Mouse (Mus musculus) ES-Bruce4 (cell line): Measurements from ENCODE around the gene Gm10842. TPM values are rescaled to one million over a fixed set of nuclear protein-coding genes. Genes with fewer than 3 reads are reported as not detected.

ENCODE experiments used
- H3K27ac ChIP-seq: 2 replicates; pipeline ENCODE4 v1.5.1; 2012; ENCODE audit warnings: low read length, inconsistent platforms; ENCODE audit not compliant: insufficient read depth
- H3K27me3 ChIP-seq: 2 replicates; pipeline ENCODE4 v1.6.1; 2012; ENCODE audit warnings: mild to moderate bottlenecking, low read length, inconsistent platforms; ENCODE audit not compliant: control insufficient read depth, poor library complexity, insufficient read depth, severe bottlenecking
- H3K36me3 ChIP-seq: 2 replicates; pipeline ENCODE4 v1.6.1; 2012; ENCODE audit warnings: inconsistent platforms, mild to moderate bottlenecking, low read length, moderate library complexity; ENCODE audit not compliant: control insufficient read depth, poor library complexity, insufficient read depth, severe bottlenecking
- H3K4me1 ChIP-seq: one replicate; pipeline ENCODE4 v1.8.1; 2011; ENCODE audit warnings: low read length; ENCODE audit not compliant: control insufficient read depth, insufficient read depth
- H3K4me3 ChIP-seq: 2 replicates; pipeline ENCODE4 v1.5.1; 2011; ENCODE audit warnings: low read depth, mild to moderate bottlenecking, low read length
- H3K9ac ChIP-seq: 2 replicates; pipeline ENCODE4 v1.6.1; 2012; ENCODE audit warnings: low read depth, mild to moderate bottlenecking, inconsistent platforms; ENCODE audit not compliant: poor library complexity, severe bottlenecking
- H3K9me3 ChIP-seq: replicated peaks from 2 replicates; pipeline ENCODE4 v1.6.1; 2012; ENCODE audit warnings: mild to moderate bottlenecking, low read length, inconsistent platforms; ENCODE audit not compliant: control insufficient read depth, poor library complexity, insufficient read depth, severe bottlenecking
- CTCF ChIP-seq: IDR thresholded peaks from one replicate; pipeline ENCODE4 v1.8.1; 2011; ENCODE audit warnings: low read depth, low read length
- EP300 ChIP-seq: IDR thresholded peaks from 2 replicates; pipeline ENCODE4 v1.6.1; 2011; ENCODE audit warnings: low read depth, low read length; ENCODE audit not compliant: insufficient read depth
- POLR2A ChIP-seq: IDR thresholded peaks from one replicate; pipeline ENCODE4 v1.8.1; 2011; ENCODE audit warnings: low read length; ENCODE audit not compliant: insufficient read depth
- polyA plus RNA-seq: library from polyadenylated mRNA; stranded (reverse); fragments of >200 nt; gene quantifications from 2 replicates; pipeline ENCODE4 v1.2.4, GENCODE M21; 2011; ENCODE audit warnings: low read depth; ENCODE audit not compliant: missing spikeins, insufficient read depth, insufficient read length

Gene Gm10842
- polyA plus RNA-seq, 1 experiment = not detected

DNA sequence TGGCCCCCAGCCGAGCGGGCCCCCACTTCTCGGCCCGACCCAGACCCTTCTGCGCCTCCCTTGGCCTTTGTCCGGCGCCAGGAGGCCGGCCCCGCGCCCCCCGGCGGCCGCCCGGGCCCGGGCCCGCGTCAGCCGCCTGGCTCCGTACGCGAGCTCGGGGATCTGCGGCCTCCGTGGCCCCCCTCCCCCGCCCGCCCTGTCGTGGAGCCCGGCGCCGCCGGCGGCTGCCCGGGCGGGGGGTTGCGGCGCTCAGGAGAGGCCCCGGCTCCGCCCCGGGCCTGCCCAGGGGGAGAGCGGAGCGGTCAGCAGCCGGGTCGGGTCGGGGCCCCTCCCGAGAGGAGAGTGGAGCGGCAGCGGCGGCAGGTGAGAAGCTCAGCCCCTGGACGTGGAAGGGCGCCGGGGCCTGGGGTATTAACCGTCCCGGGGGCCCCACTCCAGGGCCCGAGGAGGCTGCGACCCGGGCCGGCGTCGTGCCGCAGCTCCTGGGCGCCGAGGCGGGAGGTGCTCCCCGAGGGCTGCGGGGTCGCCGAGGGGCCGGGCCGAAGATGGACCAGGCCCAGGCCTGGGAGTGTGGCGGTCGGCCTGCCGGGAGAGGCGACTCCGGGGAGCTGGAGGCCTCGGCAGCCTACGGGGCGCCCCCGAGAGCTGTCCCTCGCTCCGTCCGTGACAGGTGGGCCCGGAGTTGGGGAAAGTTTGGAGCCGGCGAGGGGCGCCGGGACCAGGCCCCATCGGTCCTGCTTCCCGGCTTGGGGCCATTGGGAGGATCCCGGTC is 35.2 kb downstream of the Gm10842 start:
- H3K36me3 ChIP-seq = peaks cover 17% of the 10 kb centered on the region
- no peak for TF ChIP-seq EP300
- no peak for TF ChIP-seq CTCF
- no peak for TF ChIP-seq POLR2A

DNA sequence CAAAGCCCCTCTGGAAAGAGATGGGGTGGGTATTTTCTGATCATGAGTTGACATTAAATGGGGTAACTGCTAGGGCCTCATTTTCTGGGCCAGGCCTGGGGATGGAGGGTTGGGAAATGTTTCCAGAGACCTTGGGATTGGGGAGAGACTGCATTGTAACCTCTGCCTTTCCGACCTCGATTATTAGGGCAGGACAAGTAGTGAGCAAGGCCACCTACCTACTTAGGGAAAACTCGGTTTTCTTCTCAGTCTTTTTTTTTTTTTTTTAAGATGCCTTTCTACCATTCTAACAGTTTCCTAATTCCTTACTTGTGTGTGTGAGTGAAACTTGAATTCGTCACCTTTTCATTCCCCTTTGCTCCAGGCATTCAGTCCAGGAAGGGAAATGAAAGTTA is 35.8 kb downstream of the Gm10842 start:
- peak overlapping the region; percentile 82 for H3K27ac ChIP-seq
- H3K9me3 ChIP-seq = no peaks in the 10 kb centered on the region
- H3K9ac ChIP-seq = peak overlapping the region; percentile 100
- H3K27me3 ChIP-seq = no peaks in the 10 kb centered on the region
- no peaks in the 10 kb centered on the region for H3K4me1 ChIP-seq
- H3K4me3 ChIP-seq = peak overlapping the region; percentile 93
- peaks cover 19% of the 10 kb centered on the region for H3K36me3 ChIP-seq
- no peak for TF ChIP-seq POLR2A
- TF ChIP-seq EP300 = no peak
- TF ChIP-seq CTCF = no peak

More for the DNA sequence above, 35.2 kb downstream of the Gm10842 start:
- Histone ChIP-seq H3K4me1 (no peaks in the 10 kb centered on the region), H3K27ac (peak overlapping the region; percentile 82), H3K9me3 (no peaks in the 10 kb centered on the region), H3K9ac (peak overlapping the region; percentile 100), H3K27me3 (no peaks in the 10 kb centered on the region), H3K4me3 (peak overlapping the region; percentile 93)

DNA sequence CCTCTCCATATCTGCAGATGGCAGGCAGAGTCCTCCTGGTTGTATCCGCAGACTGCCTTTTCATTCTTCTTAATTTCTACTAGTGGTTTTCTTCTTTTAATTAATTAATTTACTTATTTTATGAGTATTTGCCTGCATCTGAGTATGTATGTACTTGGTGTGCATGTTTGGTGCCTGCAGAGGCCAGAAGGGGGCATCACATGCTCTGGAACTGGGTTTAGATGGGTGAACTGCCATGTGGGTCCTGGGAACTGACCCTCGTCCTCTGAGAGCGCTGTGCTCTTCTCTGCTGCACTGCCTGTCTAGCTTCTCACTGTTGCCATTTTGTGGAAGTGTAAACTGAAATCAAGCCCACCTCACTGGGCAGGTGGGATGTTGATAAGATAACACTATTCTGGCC is 38.0 kb downstream of the Gm10842 start:
- peaks cover 23% of the 10 kb centered on the region for H3K36me3 ChIP-seq
- no peaks in the 10 kb centered on the region for H3K4me1 ChIP-seq
- H3K9ac ChIP-seq = 0 out of 2 replicates have a peak overlapping the region, but pooled peaks have one; percentile 56
- H3K9me3 ChIP-seq = no peaks in the 10 kb centered on the region
- H3K4me3 ChIP-seq = no peak overlapping the region
- H3K27me3 ChIP-seq = no peaks in the 10 kb centered on the region
- no peak overlapping the region for H3K27ac ChIP-seq
- TF ChIP-seq CTCF = peak; percentile 63
- no peak for TF ChIP-seq EP300

DNA sequence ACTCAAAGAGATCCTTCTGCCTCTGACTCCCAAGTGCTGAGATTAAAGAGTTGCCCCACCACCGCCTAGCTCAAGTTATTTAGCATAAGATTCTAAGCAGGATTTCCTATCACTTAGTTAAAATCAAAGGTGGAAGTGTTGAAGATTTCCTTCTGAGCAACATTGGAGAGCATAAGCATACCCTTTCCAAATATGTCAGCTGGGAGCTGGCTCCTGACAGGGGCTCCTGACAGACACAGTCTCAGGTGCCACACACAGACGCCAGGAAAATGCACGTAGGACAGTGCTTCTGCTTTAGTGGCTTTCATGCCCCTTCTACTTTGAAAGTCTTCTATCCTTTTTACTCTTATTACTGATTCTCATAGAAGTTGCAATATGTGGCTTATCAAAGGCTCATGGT is 45.5 kb downstream of the Gm10842 start:
- H3K9ac ChIP-seq = no peak overlapping the region
- no peaks in the 10 kb centered on the region for H3K4me1 ChIP-seq
- H3K36me3 ChIP-seq = peaks cover 20% of the 10 kb centered on the region
- H3K4me3 ChIP-seq = no peak overlapping the region
- H3K27me3 ChIP-seq = no peaks in the 10 kb centered on the region
- no peaks in the 10 kb centered on the region for H3K9me3 ChIP-seq
- H3K27ac ChIP-seq = no peak overlapping the region
- no peak for TF ChIP-seq POLR2A
- TF ChIP-seq EP300 = no peak
- TF ChIP-seq CTCF = no peak

Other genes starting within 250 kb of the Gm10842 start
- gene Efcab3, start 83.3 kb upstream of the Gm10842 start, polyA plus RNA-seq = not detected in 2 replicates
- 43.1 and 49.3 TPM in 2 replicates for gene Mettl2, start 20.5 kb upstream of the Gm10842 start, polyA plus RNA-seq
- gene Tlk2, start 31.9 kb downstream of the Gm10842 start, polyA plus RNA-seq = 130 and 140 TPM in 2 replicates
- gene Mrc2, start 145.8 kb downstream of the Gm10842 start, polyA plus RNA-seq = 4.5 and 5.0 TPM in 2 replicates